Mouse (Mus musculus): Measurements from ENCODE around the gene Gm20388.

The Gm20388 gene

GRCm38 (mm10) chr8:122752111-122752721 lies 2841.6 kb downstream of the Gm20388 start:
- DNase-seq (ENCODE audit: low read depth, low spot score), result no peak

- no peak for DNase-seq (ENCODE audit: low read depth, low spot score)
Measured at GRCm38 (mm10) chr8:122758597-122758996, 2848.0 kb downstream of the Gm20388 start.

GRCm38 (mm10) chr8:122760116-122760515 lies 2849.5 kb downstream of the Gm20388 start:
- no peak for DNase-seq (ENCODE audit: low read depth, low spot score)

- DNase-seq (ENCODE audit: low read depth, low spot score), result no peak
Measured at GRCm38 (mm10) chr8:122761109-122761508, 2850.5 kb downstream of the Gm20388 start.

- no peak for DNase-seq (ENCODE audit: low read depth, low spot score)
Measured at GRCm38 (mm10) chr8:122762731-122763266, 2852.2 kb downstream of the Gm20388 start.

- no peak for DNase-seq (ENCODE audit: low read depth, low spot score)
Measured at GRCm38 (mm10) chr8:122763267-122763738, 2852.7 kb downstream of the Gm20388 start.

GRCm38 (mm10) chr8:122764790-122765474 lies 2854.3 kb downstream of the Gm20388 start:
- no peak for DNase-seq (ENCODE audit: low read depth, low spot score)

GRCm38 (mm10) chr8:122766189-122766588 lies 2855.5 kb downstream of the Gm20388 start:
- DNase-seq (ENCODE audit: low read depth, low spot score), result no peak

GRCm38 (mm10) chr8:122766647-122767200 lies 2856.1 kb downstream of the Gm20388 start:
- no peak for DNase-seq (ENCODE audit: low read depth, low spot score)

- DNase-seq (ENCODE audit: low read depth, low spot score), result no peak
Measured at GRCm38 (mm10) chr8:122767229-122767628, 2856.6 kb downstream of the Gm20388 start.

- no peak for DNase-seq (ENCODE audit: low read depth, low spot score)
Measured at GRCm38 (mm10) chr8:122769251-122770058, 2858.8 kb downstream of the Gm20388 start.

- DNase-seq (ENCODE audit: low read depth, low spot score), result no peak
Measured at GRCm38 (mm10) chr8:122772431-122773060, 2861.9 kb downstream of the Gm20388 start.

GRCm38 (mm10) chr8:122775285-122776155 lies 2864.9 kb downstream of the Gm20388 start, which contains the start of gene Acsf3:
Gene Acsf3 (plus strand): TSS chr8:122775486.
- DNase-seq (ENCODE audit: low read depth, low spot score), result peak; percentile 67

GRCm38 (mm10) chr8:122777701-122778100 lies 2867.1 kb downstream of the Gm20388 start:
- no peak for DNase-seq (ENCODE audit: low read depth, low spot score)

- no peak for DNase-seq (ENCODE audit: low read depth, low spot score)
Measured at GRCm38 (mm10) chr8:122778703-122779239, 2868.1 kb downstream of the Gm20388 start.

GRCm38 (mm10) chr8:122779255-122779654 lies 2868.6 kb downstream of the Gm20388 start:
- no peak for DNase-seq (ENCODE audit: low read depth, low spot score)

GRCm38 (mm10) chr8:122784756-122785155 lies 2874.1 kb downstream of the Gm20388 start:
- DNase-seq (ENCODE audit: low read depth, low spot score), result no peak

GRCm38 (mm10) chr8:122789796-122790195 lies 2879.2 kb downstream of the Gm20388 start:
- DNase-seq (ENCODE audit: low read depth, low spot score), result no peak

- no peak for DNase-seq (ENCODE audit: low read depth, low spot score)
Measured at GRCm38 (mm10) chr8:122793375-122794174, 2882.9 kb downstream of the Gm20388 start.

Measured in retina, adult 2 months (tissue).